Mouse (Mus musculus) hindbrain, embryonic 16.5 days (tissue): ENCODE measurements around the gene Plin5. TPM values are rescaled to one million over a fixed set of nuclear protein-coding genes. Genes with fewer than 3 reads are reported as not detected.
"Not testable (repeated sequence)": the region's sequence is repeated elsewhere in the genome, so short reads cannot be mapped to it uniquely, and the experiment has no call there.

Experiments used
- ATAC-seq: fragments of 200-750 bp; cut with Nextera tagmentation; 2 replicates; pipeline ENCODE4 v1.8.0; 2017; ENCODE audit warnings: moderate TSS enrichment, moderate library complexity
- H3K27ac ChIP-seq: fragments of 300-500 bp; sonication (generic); 2 replicates; pipeline ENCODE4 v1.5.1; 2014; ENCODE audit warnings: low read depth, mild to moderate bottlenecking, control low read depth, low read length, moderate library complexity
- H3K27me3 ChIP-seq: fragments of 300-500 bp; sonication (generic); replicated peaks from 2 replicates; pipeline ENCODE4 v1.6.1; 2014; ENCODE audit warnings: low read length; ENCODE audit not compliant: control insufficient read depth, insufficient read depth
- H3K36me3 ChIP-seq: fragments of 300-500 bp; sonication (generic); 2 replicates; pipeline ENCODE4 v1.6.1; 2014; ENCODE audit warnings: mild to moderate bottlenecking, low read length, moderate library complexity, mixed read lengths; ENCODE audit not compliant: control insufficient read depth, insufficient read depth
- H3K4me1 ChIP-seq: fragments of 300-500 bp; sonication (generic); 2 replicates; pipeline ENCODE4 v1.6.1; 2014; ENCODE audit warnings: low read depth, low read length; ENCODE audit not compliant: control insufficient read depth, insufficient read depth
- H3K4me2 ChIP-seq: fragments of 300-500 bp; sonication (generic); 2 replicates; pipeline ENCODE4 v1.6.1; 2014; ENCODE audit warnings: mild to moderate bottlenecking, low read length, control low read depth, moderate library complexity
- H3K4me3 ChIP-seq: fragments of 300-500 bp; sonication (generic); 2 replicates; pipeline ENCODE4 v1.5.1; 2014; ENCODE audit warnings: mild to moderate bottlenecking, low read length, control low read depth, moderate library complexity
- H3K9ac ChIP-seq: fragments of 300-500 bp; sonication (generic); 2 replicates; pipeline ENCODE4 v1.6.1; 2014; ENCODE audit warnings: low read depth, mild to moderate bottlenecking, control low read depth, low read length, moderate library complexity
- H3K9me3 ChIP-seq: fragments of 300-500 bp; sonication (generic); 2 replicates; pipeline ENCODE4 v1.6.1; 2014; ENCODE audit warnings: mild to moderate bottlenecking, low read length, moderate library complexity; ENCODE audit not compliant: control insufficient read depth
- WGBS: fragments of 180-500 bp; shearing (Covaris S2); extraction: QIAGEN DNeasy Blood & Tissue Kit; methylation state at CpG from one replicate; pipeline ENCODE4 v1.1.7; 2014; 5-methylcytosine and 5-hydroxymethylcytosine counted together
- polyA plus RNA-seq: library from polyadenylated mRNA; unstranded; fragments of >200 nt; fragmentation: Nextera tagmentation; extraction: Ambion mirVana; gene quantifications from 2 replicates; pipeline ENCODE4 v1.2.1, GENCODE M21; 2015

Plin5 gene
- polyA plus RNA-seq, 1 experiment from 2014 or later, result 3.4 TPM

DNA sequence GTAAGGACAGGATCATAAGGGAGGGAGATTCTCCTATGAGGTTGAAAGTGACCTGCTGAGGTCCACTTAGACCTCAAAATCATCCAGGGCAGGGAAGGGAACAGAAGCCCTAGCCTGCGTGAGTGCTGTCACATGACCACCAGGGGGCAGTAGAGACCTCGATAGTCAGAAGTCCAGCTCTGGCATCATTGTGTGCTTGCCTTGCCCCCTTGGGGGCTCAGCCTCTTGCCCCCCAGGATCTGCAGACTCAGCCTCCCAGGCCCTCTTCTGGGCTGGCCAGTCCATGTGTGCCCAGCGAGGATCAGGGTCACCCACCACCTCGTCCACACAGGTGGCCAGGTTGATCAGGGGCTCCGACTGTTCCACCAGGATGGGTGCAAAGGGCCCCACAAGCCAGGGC is 5.5 kb downstream of the Plin5 start:
- H3K4me1 ChIP-seq, result no peaks in the 10 kb centered on the region; the same call in 1 of the 2 replicates
- no peak overlapping the region for H3K27ac ChIP-seq
- no peak overlapping the region for H3K4me3 ChIP-seq
- ATAC-seq, result peak; percentile 27; the same call in 1 of the 2 replicates
- H3K9ac ChIP-seq, result no peak overlapping the region
- H3K36me3 ChIP-seq, result no peaks in the 10 kb centered on the region
- no peaks in the 10 kb centered on the region for H3K27me3 ChIP-seq
- WGBS, result 38% methylated on average over 4 of the region's 5 CpGs
- no peaks in the 10 kb centered on the region for H3K9me3 ChIP-seq
- no peak overlapping the region for H3K4me2 ChIP-seq

GRCm38 (mm10) chr17:56111021-56111420 is 6.4 kb downstream of the Plin5 start:
- Histone ChIP-seq H3K36me3 (no peaks in the 10 kb centered on the region), H3K27me3 (no peaks in the 10 kb centered on the region), H3K9ac (no peak overlapping the region), H3K4me3 (no peak overlapping the region), H3K4me2 (no peak overlapping the region), H3K9me3 (no peaks in the 10 kb centered on the region), H3K4me1 (no peaks in the 10 kb centered on the region; the same call in 1 of the 2 replicates), H3K27ac (no peak overlapping the region)
- ATAC-seq, result no peak
- 50% methylated on average over 1 of the region's 1 CpGs for WGBS

- H3K4me3 ChIP-seq, result no peak overlapping the region
- no peak overlapping the region for H3K4me2 ChIP-seq
- no peaks in the 10 kb centered on the region for H3K9me3 ChIP-seq
- no peaks in the 10 kb centered on the region; the same call in 1 of the 2 replicates for H3K4me1 ChIP-seq
- no peaks in the 10 kb centered on the region for H3K36me3 ChIP-seq
- no peak for ATAC-seq
- 37% methylated on average over 4 of the region's 4 CpGs for WGBS
- H3K27ac ChIP-seq, result no peak overlapping the region
- H3K9ac ChIP-seq, result no peak overlapping the region
- no peaks in the 10 kb centered on the region for H3K27me3 ChIP-seq
Measured at GRCm38 (mm10) chr17:56110571-56110970, 6.8 kb downstream of the Plin5 start.

DNA sequence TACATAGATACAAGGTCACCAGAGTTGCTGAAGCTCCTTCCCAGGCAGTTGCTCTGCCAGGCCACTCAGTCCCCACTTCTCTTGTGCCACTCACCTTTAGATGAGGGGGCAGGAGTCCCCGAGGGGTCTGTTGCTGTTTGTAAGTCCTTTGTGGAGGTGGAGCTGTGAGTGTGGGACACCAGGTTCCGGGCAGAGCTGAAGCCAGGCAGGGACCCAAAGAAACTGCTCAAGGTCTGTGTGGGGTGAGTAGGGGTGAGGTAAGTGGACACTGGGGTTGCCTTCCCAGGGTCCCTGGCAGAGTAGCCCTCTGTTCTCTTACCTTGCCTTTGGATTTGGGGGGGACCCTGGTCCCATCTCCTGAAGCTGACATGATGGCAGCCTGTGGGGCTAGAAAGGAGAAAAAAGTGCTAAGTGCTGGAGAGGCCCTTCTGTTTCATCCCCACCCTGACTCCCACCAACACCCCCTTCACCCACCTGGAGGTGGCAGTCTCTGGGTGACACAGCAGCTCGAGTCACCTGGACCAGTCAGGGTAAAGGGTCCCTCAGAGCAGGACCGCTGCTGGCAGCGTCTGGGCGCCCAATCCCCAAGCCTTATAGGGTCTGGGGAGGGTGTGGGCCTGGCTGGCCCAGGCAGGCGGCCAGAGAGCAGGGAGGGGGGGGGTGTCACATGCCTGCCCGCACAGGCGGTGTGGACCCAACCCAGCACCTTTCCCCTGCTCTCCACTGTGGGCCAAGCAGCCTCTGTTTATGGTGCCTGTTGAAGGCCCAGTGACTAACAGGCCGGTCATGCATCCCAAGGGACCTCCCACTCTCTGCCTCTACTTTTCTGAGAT is 8.0 kb downstream of the Plin5 start, which contains the start of gene Plin4:
Gene Plin4, minus strand, starts transcription at position 585 of the 833 bp plus-strand sequence.
- no peaks in the 10 kb centered on the region; the same call in 1 of the 2 replicates for H3K4me1 ChIP-seq
- H3K4me2 ChIP-seq, result no peak within 1 kb of the TSS
- ATAC-seq, result no peak
- H3K9me3 ChIP-seq, result no peaks in the 10 kb centered on the region
- H3K36me3 ChIP-seq, result no peaks in the 10 kb centered on the region
- H3K9ac ChIP-seq, result no peak within 1 kb of the TSS
- no peak within 1 kb of the TSS for H3K27ac ChIP-seq
- 68% methylated on average over 10 of the region's 10 CpGs for WGBS
- no peaks in the 10 kb centered on the region for H3K27me3 ChIP-seq
- no peak within 1 kb of the TSS for H3K4me3 ChIP-seq

GRCm38 (mm10) chr17:56108334-56109044 is 8.9 kb downstream of the Plin5 start:
- no peaks in the 10 kb centered on the region; the same call in 1 of the 2 replicates for H3K4me1 ChIP-seq
- H3K9me3 ChIP-seq, result no peaks in the 10 kb centered on the region
- no peaks in the 10 kb centered on the region for H3K36me3 ChIP-seq
- H3K27ac ChIP-seq, result no peak overlapping the region
- H3K4me3 ChIP-seq, result no peak overlapping the region
- no peak overlapping the region for H3K9ac ChIP-seq
- no peak for ATAC-seq
- H3K27me3 ChIP-seq, result no peaks in the 10 kb centered on the region
- H3K4me2 ChIP-seq, result no peak overlapping the region
- 79% methylated on average over 6 of the region's 6 CpGs for WGBS

DNA sequence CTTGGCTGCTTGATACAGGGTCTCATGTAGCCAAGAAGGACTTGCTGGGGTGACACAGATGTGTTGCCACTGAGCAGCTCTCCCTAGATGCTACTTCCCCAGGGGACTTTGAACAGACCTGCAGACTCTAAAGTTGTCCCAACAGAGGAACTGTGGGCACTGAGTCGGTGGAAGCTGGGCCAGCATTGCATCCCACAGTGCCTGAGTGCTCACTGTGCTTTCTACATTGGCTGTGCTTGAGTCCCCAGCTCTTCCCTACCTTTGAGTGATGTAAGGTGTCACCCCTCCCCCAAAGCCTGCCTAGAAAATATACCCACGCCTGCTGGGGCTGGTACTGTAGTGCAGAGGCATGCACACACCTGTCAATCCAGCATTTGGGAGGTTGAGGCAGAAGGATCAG is 9.7 kb downstream of the Plin5 start:
- ATAC-seq, result no peak
- Histone ChIP-seq H3K4me1 (no peaks in the 10 kb centered on the region; the same call in 1 of the 2 replicates), H3K9me3 (no peaks in the 10 kb centered on the region), H3K27ac (no peak overlapping the region), H3K9ac (no peak overlapping the region), H3K27me3 (no peaks in the 10 kb centered on the region), H3K4me3 (no peak overlapping the region), H3K4me2 (no peak overlapping the region), H3K36me3 (peaks cover 4% of the 10 kb centered on the region)
- 57% methylated on average over 2 of the region's 2 CpGs for WGBS

DNA sequence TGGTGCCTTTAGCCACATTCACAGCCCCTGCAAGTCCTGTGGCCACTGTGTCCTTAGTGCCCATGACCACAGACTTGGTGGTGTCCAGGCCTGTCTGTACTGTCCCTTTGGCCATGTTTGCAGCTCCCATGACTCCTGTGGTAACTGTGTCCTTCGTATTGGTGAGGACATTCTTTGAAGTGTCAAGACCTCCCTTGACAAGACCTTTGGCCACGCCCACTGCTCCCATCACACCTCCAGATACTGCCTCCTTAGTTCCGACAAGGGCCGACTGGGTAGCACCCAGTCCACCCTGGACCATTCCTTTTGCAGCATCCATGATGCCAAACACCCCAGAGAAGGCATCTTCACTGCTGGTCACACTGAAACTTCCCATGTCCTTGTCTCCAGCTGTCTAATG is 10.4 kb downstream of the Plin5 start:
- Histone ChIP-seq H3K4me1 (no peaks in the 10 kb centered on the region; the same call in 1 of the 2 replicates), H3K36me3 (peaks cover 9% of the 10 kb centered on the region), H3K4me2 (no peak overlapping the region), H3K27me3 (no peaks in the 10 kb centered on the region), H3K9me3 (no peaks in the 10 kb centered on the region), H3K4me3 (no peak overlapping the region), H3K27ac (no peak overlapping the region), H3K9ac (no peak overlapping the region)
- 85% methylated on average over 4 of the region's 4 CpGs for WGBS
- no peak for ATAC-seq

- not testable (repeated sequence) for H3K27me3 ChIP-seq, ATAC-seq, H3K4me1 ChIP-seq, H3K9me3 ChIP-seq, H3K27ac ChIP-seq, H3K9ac ChIP-seq, H3K4me3 ChIP-seq, H3K4me2 ChIP-seq
- 94% methylated on average over 4 of the region's 4 CpGs for WGBS
- peaks cover 12% of the 10 kb centered on the region for H3K36me3 ChIP-seq
Measured at GRCm38 (mm10) chr17:56106436-56106835, 11.0 kb downstream of the Plin5 start.

DNA sequence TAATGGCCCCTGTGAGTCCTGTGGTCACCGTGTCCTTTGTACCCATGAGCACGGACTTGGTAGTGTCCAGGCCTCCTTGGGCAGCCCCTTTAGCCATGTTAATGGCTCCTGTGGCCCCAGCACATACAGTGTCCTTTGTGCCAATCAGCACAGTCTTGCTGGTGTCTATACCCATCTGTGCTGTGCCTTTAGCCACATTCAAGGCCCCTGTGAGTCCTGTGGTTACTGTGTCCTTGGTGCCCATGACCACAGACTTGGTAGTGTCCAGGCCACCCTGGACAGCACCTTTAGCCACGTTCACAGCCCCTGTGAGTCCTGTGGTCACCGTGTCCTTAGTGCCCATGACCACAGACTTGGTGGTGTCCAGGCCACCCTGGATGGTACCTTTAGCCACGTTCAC is 12.6 kb downstream of the Plin5 start:
- 100% methylated on average over 2 of the region's 5 CpGs for WGBS
- H3K9ac ChIP-seq, ATAC-seq, H3K27ac ChIP-seq, H3K27me3 ChIP-seq, H3K4me1 ChIP-seq, H3K4me2 ChIP-seq, H3K9me3 ChIP-seq, H3K4me3 ChIP-seq: not testable (repeated sequence)
- H3K36me3 ChIP-seq, result peaks cover 25% of the 10 kb centered on the region
